Mouse (Mus musculus): ENCODE measurements around the gene Arfgap3. TPM values are rescaled to one million over a fixed set of nuclear protein-coding genes. Genes with fewer than 3 reads are reported as not detected.

Gene Arfgap3
- polyA plus RNA-seq, 1 experiment, result 45.3 TPM

DNA sequence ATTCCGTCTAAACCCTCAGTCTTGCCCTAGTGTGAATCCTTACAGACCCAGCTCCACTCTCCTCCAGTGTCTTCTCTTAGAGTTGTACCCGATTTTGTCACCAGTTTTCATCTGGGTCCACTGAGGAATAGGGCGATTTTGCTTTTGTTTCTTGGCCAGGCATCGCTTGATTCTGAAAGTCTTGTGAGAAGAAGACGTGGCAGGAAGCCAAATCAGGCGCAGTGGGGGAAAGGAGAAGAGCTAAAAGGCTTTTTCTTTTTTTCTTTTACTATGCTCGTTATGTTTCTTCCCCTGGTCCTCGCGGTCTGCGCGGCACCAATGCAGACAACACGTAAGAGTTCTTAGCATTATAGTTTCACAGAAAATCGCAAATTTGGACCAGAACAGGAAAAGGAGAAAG, 92.1 kb downstream of the Arfgap3 start:
- H3K4me2 ChIP-seq (ENCODE audit: low read depth), result no peak overlapping the region
- H3ac ChIP-seq (ENCODE audit: control insufficient read depth, insufficient read length), result no peak overlapping the region
- H3K36me3 ChIP-seq (ENCODE audit: control insufficient read depth, insufficient read depth), result no peaks in the 10 kb centered on the region
- TF ChIP-seq SRF (IDR thresholded peaks at IDR 0.05; ENCODE audit: control insufficient read depth, insufficient read length, low read depth) (no peak), USF1 (IDR thresholded peaks at IDR 0.05; ENCODE audit: low read depth) (no peak), POLR2AphosphoS2 (IDR thresholded peaks at IDR 0.05; ENCODE audit: insufficient read length, low read depth) (no peak), TCF12 (IDR thresholded peaks at IDR 0.05; ENCODE audit: insufficient read depth, poor library complexity, severe bottlenecking) (no peak), REST (IDR thresholded peaks at IDR 0.05; ENCODE audit: insufficient read depth, insufficient read length) (no peak), MYOG (IDR thresholded peaks at IDR 0.05; ENCODE audit: control insufficient read depth in 1 of 3, insufficient read depth in 1 of 3, insufficient read length in 2 of 3, low read depth in 2 of 3) (no peak), TCF3 (IDR thresholded peaks at IDR 0.05; ENCODE audit: insufficient read length, low read depth) (no peak), CEBPB (IDR thresholded peaks at IDR 0.05; ENCODE audit: insufficient read depth, poor library complexity, severe bottlenecking) (no peak), MYOD1 (IDR thresholded peaks at IDR 0.05; ENCODE audit: control insufficient read depth in 1 of 3, insufficient read length in 2 of 3, low read depth in 2 of 3) (no peak), MAX (IDR thresholded peaks at IDR 0.05; ENCODE audit: low read depth) (no peak), E2F4 (IDR thresholded peaks at IDR 0.05; ENCODE audit: insufficient read depth) (no peak), POLR2A (IDR thresholded peaks at IDR 0.05; ENCODE audit: insufficient read length, low read depth) (no peak)
- no peaks in the 10 kb centered on the region for H3K79me2 ChIP-seq (ENCODE audit: control insufficient read depth, insufficient read depth)
- H3K4me3 ChIP-seq, result no peak overlapping the region
- H3K27me3 ChIP-seq (ENCODE audit: control insufficient read depth, insufficient read depth, insufficient read length), result no peaks in the 10 kb centered on the region

DNA sequence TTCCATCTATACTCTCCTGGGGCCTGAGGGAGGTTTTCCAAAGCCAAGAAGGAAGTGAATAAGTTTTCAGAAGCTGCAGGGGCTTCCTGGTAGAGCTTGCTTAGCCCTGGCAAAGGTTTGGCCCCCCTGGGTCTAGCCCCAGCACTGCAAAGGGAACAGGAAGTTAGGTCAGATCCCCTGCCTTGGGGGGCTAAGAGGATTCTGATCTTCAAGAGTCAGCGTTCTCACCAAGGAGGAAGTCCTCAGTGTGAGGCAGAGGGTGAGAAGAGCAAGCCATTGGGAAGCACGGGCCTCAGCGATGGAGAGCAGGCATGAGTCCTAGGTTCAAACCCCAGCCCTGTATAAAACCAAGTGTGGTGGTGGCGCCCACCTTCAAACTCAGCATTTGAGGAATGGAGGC, 93.6 kb downstream of the Arfgap3 start:
- no peaks in the 10 kb centered on the region for H3K27me3 ChIP-seq (ENCODE audit: control insufficient read depth, insufficient read depth, insufficient read length)
- H3ac ChIP-seq (ENCODE audit: control insufficient read depth, insufficient read length), result no peak overlapping the region
- H3K4me3 ChIP-seq, result no peak overlapping the region
- TF ChIP-seq USF1 (IDR thresholded peaks at IDR 0.05; ENCODE audit: low read depth) (no peak), TCF12 (IDR thresholded peaks at IDR 0.05; ENCODE audit: insufficient read depth, poor library complexity, severe bottlenecking) (no peak), MYOD1 (IDR thresholded peaks at IDR 0.05; ENCODE audit: control insufficient read depth in 1 of 3, insufficient read length in 2 of 3, low read depth in 2 of 3) (no peak), MAX (IDR thresholded peaks at IDR 0.05; ENCODE audit: low read depth) (no peak), E2F4 (IDR thresholded peaks at IDR 0.05; ENCODE audit: insufficient read depth) (no peak)
- H3K79me2 ChIP-seq (ENCODE audit: control insufficient read depth, insufficient read depth), result no peaks in the 10 kb centered on the region
- H3K4me2 ChIP-seq (ENCODE audit: low read depth), result no peak overlapping the region
- H3K36me3 ChIP-seq (ENCODE audit: control insufficient read depth, insufficient read depth), result no peaks in the 10 kb centered on the region

DNA sequence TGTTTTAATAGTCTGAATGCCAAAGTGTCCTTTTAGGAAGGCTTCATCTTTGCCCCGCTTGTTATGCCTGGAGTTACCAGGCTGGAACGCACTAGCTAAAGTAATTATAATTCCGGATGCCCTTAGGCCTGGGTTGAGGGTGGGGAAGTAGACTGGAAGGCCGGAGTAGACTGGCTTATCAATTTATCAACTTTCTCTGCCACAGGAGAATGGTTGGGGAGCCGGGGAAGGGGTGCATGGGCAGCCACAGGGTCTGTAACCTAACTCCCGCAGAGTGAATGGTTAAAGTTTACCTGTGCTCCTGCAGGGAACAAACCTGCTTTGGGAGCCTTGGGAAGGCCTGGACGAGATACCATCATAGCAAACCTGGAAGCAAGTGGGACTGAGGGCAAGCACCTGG, 94.1 kb downstream of the Arfgap3 start:
- H3K79me2 ChIP-seq (ENCODE audit: control insufficient read depth, insufficient read depth), result peaks cover under 1% of the 10 kb centered on the region
- no peaks in the 10 kb centered on the region for H3K27me3 ChIP-seq (ENCODE audit: control insufficient read depth, insufficient read depth, insufficient read length)
- no peak overlapping the region for H3K4me3 ChIP-seq
- TF ChIP-seq MYOG (IDR thresholded peaks at IDR 0.05; ENCODE audit: control insufficient read depth in 1 of 3, insufficient read depth in 1 of 3, insufficient read length in 2 of 3, low read depth in 2 of 3) (no peak), SRF (IDR thresholded peaks at IDR 0.05; ENCODE audit: control insufficient read depth, insufficient read length, low read depth) (no peak), CEBPB (IDR thresholded peaks at IDR 0.05; ENCODE audit: insufficient read depth, poor library complexity, severe bottlenecking) (no peak), TCF3 (IDR thresholded peaks at IDR 0.05; ENCODE audit: insufficient read length, low read depth) (no peak), POLR2AphosphoS2 (IDR thresholded peaks at IDR 0.05; ENCODE audit: insufficient read length, low read depth) (no peak), REST (IDR thresholded peaks at IDR 0.05; ENCODE audit: insufficient read depth, insufficient read length) (no peak), E2F4 (IDR thresholded peaks at IDR 0.05; ENCODE audit: insufficient read depth) (no peak), TCF12 (IDR thresholded peaks at IDR 0.05; ENCODE audit: insufficient read depth, poor library complexity, severe bottlenecking) (no peak), USF1 (IDR thresholded peaks at IDR 0.05; ENCODE audit: low read depth) (no peak), MYOD1 (IDR thresholded peaks at IDR 0.05; ENCODE audit: control insufficient read depth in 1 of 3, insufficient read length in 2 of 3, low read depth in 2 of 3) (no peak), POLR2A (IDR thresholded peaks at IDR 0.05; ENCODE audit: insufficient read length, low read depth) (no peak), MAX (IDR thresholded peaks at IDR 0.05; ENCODE audit: low read depth) (no peak)
- H3K4me2 ChIP-seq (ENCODE audit: low read depth), result no peak overlapping the region
- no peaks in the 10 kb centered on the region for H3K36me3 ChIP-seq (ENCODE audit: control insufficient read depth, insufficient read depth)
- no peak overlapping the region for H3ac ChIP-seq (ENCODE audit: control insufficient read depth, insufficient read length)

DNA sequence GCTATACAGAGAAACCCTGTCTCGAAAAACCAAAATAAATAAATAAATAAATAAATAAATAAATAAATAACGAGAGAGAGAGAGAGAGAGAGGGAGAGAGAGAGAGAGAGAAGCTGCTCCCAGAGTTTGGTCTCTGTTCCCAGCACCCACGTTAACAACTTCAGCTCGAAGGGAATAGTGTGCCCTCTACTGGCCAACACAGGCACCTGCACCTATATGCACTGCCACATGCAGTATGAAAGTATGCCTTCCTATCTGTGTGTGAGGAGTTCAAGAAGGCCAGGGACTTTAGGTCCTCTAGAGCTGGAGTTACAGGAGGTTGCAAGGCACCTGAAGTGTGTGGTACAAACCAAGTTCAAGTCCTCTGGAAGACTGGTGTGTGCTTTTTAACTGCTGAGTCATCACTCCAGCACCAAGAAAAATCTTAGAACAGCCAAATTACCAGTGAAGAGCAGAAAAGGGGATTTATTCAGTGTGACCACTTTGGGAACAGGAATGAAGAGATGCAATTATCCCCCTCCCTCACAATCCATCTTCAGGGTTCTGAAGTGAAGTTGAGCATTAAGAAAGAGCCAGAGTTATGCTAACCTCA, 94.8 kb downstream of the Arfgap3 start:
- Histone ChIP-seq H3K79me2 (ENCODE audit: control insufficient read depth, insufficient read depth) (peaks cover 6% of the 10 kb centered on the region), H3K27me3 (ENCODE audit: control insufficient read depth, insufficient read depth, insufficient read length) (no peaks in the 10 kb centered on the region), H3ac (ENCODE audit: control insufficient read depth, insufficient read length) (no peak overlapping the region), H3K4me2 (ENCODE audit: low read depth) (no peak overlapping the region), H3K36me3 (ENCODE audit: control insufficient read depth, insufficient read depth) (no peaks in the 10 kb centered on the region), H3K4me3 (no peak overlapping the region)
- TF ChIP-seq TCF12 (IDR thresholded peaks at IDR 0.05; ENCODE audit: insufficient read depth, poor library complexity, severe bottlenecking) (no peak), CEBPB (IDR thresholded peaks at IDR 0.05; ENCODE audit: insufficient read depth, poor library complexity, severe bottlenecking) (no peak), TCF3 (IDR thresholded peaks at IDR 0.05; ENCODE audit: insufficient read length, low read depth) (no peak), MAX (IDR thresholded peaks at IDR 0.05; ENCODE audit: low read depth) (no peak), MYOD1 (IDR thresholded peaks at IDR 0.05; ENCODE audit: control insufficient read depth in 1 of 3, insufficient read length in 2 of 3, low read depth in 2 of 3) (no peak), POLR2A (IDR thresholded peaks at IDR 0.05; ENCODE audit: insufficient read length, low read depth) (no peak), MYOG (IDR thresholded peaks at IDR 0.05; ENCODE audit: control insufficient read depth in 1 of 3, insufficient read depth in 1 of 3, insufficient read length in 2 of 3, low read depth in 2 of 3) (no peak), POLR2AphosphoS2 (IDR thresholded peaks at IDR 0.05; ENCODE audit: insufficient read length, low read depth) (no peak), USF1 (IDR thresholded peaks at IDR 0.05; ENCODE audit: low read depth) (no peak), E2F4 (IDR thresholded peaks at IDR 0.05; ENCODE audit: insufficient read depth) (no peak), REST (IDR thresholded peaks at IDR 0.05; ENCODE audit: insufficient read depth, insufficient read length) (no peak), SRF (IDR thresholded peaks at IDR 0.05; ENCODE audit: control insufficient read depth, insufficient read length, low read depth) (no peak)
